Mouse (Mus musculus): ENCODE measurements at regions not wholly inside any gene's neighbourhood (a gene's known extent, or its start where the extent isn't known, plus 50 kb on each side); places are given as distances from the start of the nearest gene placed in this dataset.

DNA sequence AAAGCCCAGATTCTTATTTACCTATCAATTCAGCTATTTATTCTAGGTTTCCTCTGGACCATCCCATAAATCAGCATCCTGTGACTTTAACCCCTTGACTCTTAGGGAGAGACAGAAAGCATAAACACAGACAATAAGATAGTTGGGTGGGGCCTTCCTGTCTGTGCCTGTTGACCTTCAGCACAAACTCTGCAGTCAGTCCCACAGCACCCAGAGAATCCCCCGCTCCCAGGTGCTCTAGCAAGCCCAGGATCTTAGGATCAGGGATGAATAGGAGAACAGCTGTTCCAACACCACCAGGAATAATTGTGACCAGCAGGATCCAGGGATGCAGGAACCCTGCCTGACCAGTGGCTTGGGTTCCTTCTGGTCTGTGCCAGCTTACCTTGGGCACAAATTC lies 107.8 kb downstream of the Basp1 start:
- Histone ChIP-seq H3K27ac (ENCODE audit: insufficient read depth, low read length) (no peak overlapping the region), H3K4me1 (ENCODE audit: control insufficient read depth, insufficient read depth, low read length) (no peaks in the 10 kb centered on the region), H3K4me3 (ENCODE audit: insufficient read depth, low read length) (no peak overlapping the region)
- TF ChIP-seq CTCF (IDR thresholded peaks at IDR 0.05; ENCODE audit: extremely low read depth, insufficient read depth, low read length) (no peak), POLR2A (IDR thresholded peaks at IDR 0.05; ENCODE audit: extremely low read depth, insufficient read depth, low read length) (no peak)

DNA sequence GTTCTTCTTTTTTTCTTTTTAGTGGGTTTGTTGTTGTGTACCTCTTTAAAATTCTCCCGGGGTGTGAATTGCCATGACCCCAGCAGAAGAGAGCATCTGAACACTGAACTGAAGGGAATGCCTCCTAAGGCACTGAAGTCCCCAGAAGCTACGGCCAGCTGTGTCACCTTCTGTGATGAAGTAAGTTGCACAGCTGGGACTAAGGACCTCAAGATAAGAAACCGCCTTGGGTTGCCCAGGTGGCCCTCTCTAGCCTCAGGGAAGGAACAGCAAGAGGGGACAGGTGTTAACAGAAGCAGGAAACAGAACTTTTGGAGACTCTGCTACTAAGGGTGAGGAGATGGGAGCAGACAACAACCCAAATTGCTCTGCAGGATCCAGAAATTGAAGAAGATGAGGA lies 110.2 kb downstream of the Basp1 start:
- Histone ChIP-seq H3K27ac (ENCODE audit: insufficient read depth, low read length) (no peak overlapping the region), H3K4me3 (ENCODE audit: insufficient read depth, low read length) (no peak overlapping the region), H3K4me1 (ENCODE audit: control insufficient read depth, insufficient read depth, low read length) (no peaks in the 10 kb centered on the region)
- TF ChIP-seq CTCF (IDR thresholded peaks at IDR 0.05; ENCODE audit: extremely low read depth, insufficient read depth, low read length) (no peak), POLR2A (IDR thresholded peaks at IDR 0.05; ENCODE audit: extremely low read depth, insufficient read depth, low read length) (no peak)

DNA sequence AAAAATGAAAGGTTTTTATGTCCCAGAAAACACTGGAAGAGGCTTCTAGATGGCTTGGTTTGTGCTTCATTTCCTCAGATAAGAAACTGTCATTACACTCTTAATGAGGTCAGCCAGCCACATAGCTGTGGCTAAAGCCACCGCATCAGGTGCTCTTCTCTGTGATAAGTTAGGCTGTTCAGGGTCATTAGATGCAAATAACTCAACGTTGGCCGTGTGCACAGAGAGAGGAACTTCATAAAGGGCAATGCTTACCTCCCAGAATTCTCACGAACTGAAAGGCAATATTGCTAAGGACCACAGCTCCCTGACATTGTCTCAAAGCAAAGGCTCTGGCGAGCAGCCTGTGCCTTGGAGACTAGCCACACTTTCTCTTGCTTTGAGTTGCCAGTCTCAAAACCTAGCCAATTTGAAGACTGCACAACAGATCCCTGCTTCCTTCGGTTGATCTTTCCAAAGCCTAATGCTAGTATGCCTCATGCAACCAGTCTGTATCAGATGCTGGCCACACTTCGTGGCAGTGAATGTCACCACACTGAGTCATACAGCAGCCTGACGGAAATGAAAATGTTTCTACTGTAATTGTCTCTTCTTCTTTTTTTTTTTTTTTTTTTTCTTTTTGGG lies 110.8 kb downstream of the Basp1 start:
- H3K4me1 ChIP-seq (ENCODE audit: control insufficient read depth, insufficient read depth, low read length), result no peaks in the 10 kb centered on the region; the same call in 1 of the 2 replicates
- no peak overlapping the region for H3K4me3 ChIP-seq (ENCODE audit: insufficient read depth, low read length)
- TF ChIP-seq POLR2A (IDR thresholded peaks at IDR 0.05; ENCODE audit: extremely low read depth, insufficient read depth, low read length) (no peak), CTCF (IDR thresholded peaks at IDR 0.05; ENCODE audit: extremely low read depth, insufficient read depth, low read length) (no peak)
- no peak overlapping the region for H3K27ac ChIP-seq (ENCODE audit: insufficient read depth, low read length)

DNA sequence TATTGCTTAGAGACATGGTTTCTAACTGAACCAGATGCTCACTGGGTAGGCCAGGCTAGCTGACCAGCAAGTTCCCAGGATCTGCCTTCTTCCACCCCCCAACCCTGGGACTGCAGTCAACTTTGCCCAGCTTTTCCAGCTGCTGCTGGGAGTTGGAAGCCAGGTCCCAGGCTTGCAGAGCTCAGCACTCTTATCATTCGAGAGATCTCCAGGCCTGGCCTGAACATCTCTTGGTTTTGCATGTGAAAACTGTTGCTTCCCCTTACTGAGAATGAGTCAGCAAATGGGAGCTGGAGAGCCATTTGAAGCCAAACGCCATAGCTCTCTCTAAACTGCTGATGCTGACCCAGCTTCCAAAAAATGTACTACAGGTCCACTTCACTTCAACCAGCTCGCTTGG lies 111.8 kb downstream of the Basp1 start:
- no peaks in the 10 kb centered on the region; the same call in 1 of the 2 replicates for H3K4me1 ChIP-seq (ENCODE audit: control insufficient read depth, insufficient read depth, low read length)
- no peak overlapping the region for H3K27ac ChIP-seq (ENCODE audit: insufficient read depth, low read length)
- H3K4me3 ChIP-seq (ENCODE audit: insufficient read depth, low read length), result no peak overlapping the region
- TF ChIP-seq CTCF (IDR thresholded peaks at IDR 0.05; ENCODE audit: extremely low read depth, insufficient read depth, low read length), result no peak
- TF ChIP-seq POLR2A (IDR thresholded peaks at IDR 0.05; ENCODE audit: extremely low read depth, insufficient read depth, low read length), result no peak

DNA sequence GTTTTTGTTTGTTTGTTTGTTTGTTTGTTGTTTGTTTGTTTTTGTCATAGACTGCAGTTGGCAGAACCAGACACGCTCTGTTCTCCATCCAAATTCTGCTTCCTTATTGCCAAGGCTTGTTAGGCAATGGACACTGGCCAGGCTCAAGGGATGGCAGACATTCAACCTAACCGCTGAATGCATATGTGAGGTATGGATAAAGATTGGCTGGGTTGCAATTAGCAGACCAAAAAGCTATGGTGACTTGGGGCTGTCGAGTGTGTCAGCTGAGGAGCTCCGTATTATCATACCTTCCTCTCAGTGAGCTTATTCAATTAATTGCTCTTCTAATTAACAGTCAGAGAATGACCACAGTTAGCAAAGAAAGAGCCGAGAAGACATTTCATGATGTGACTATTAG lies 116.3 kb downstream of the Basp1 start:
- Histone ChIP-seq H3K4me3 (ENCODE audit: insufficient read depth, low read length) (no peak overlapping the region), H3K27ac (ENCODE audit: insufficient read depth, low read length) (no peak overlapping the region), H3K4me1 (ENCODE audit: control insufficient read depth, insufficient read depth, low read length) (no peaks in the 10 kb centered on the region; the same call in 1 of the 2 replicates)
- no peak for TF ChIP-seq CTCF (IDR thresholded peaks at IDR 0.05; ENCODE audit: extremely low read depth, insufficient read depth, low read length)
- no peak for TF ChIP-seq POLR2A (IDR thresholded peaks at IDR 0.05; ENCODE audit: extremely low read depth, insufficient read depth, low read length)

DNA sequence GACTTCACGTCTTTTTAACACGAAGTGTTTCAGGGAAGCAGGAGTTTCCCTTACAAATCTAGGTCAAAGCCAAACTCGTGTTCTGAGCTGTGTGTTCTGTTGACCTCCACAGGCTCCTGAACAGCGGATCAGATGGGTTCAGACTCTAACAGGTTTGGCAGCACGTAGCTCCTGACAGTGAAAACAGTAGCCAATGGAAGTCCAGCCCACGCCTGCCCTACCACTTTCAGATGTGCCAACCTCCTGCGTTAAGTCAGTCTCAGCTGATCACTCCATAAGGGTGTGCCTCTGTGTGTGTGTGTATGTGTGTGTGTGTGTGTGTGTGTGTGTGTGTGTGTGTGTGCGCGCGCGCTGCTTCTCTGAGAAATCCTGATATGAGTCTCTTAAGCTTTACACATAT lies 116.8 kb downstream of the Basp1 start:
- H3K4me1 ChIP-seq (ENCODE audit: control insufficient read depth, insufficient read depth, low read length), result no peaks in the 10 kb centered on the region; the same call in 1 of the 2 replicates
- H3K27ac ChIP-seq (ENCODE audit: insufficient read depth, low read length), result no peak overlapping the region
- H3K4me3 ChIP-seq (ENCODE audit: insufficient read depth, low read length), result no peak overlapping the region
- TF ChIP-seq CTCF (IDR thresholded peaks at IDR 0.05; ENCODE audit: extremely low read depth, insufficient read depth, low read length) (no peak), POLR2A (IDR thresholded peaks at IDR 0.05; ENCODE audit: extremely low read depth, insufficient read depth, low read length) (no peak)

DNA sequence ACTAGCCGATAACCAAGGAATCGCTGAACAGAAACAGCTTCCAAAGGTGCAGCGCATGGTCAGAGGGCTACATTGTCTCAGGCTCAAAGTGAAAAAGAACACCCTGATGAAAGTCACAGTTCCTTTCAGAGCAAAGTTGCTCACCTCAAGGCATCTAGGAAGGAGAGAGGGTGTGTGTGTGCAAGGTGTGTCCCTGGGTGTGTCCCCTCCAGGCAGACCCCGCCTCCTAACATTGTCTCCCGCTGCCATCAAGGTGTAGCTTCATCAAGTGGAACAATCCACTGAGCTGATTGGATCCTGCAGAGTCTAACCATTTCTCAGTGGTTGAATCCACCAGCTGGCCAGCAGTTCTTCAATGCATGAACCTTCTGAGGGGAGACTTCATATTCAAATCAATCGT lies 117.8 kb downstream of the Basp1 start:
- H3K4me1 ChIP-seq (ENCODE audit: control insufficient read depth, insufficient read depth, low read length), result peaks cover 1% of the 10 kb centered on the region; the same call in 1 of the 2 replicates
- H3K27ac ChIP-seq (ENCODE audit: insufficient read depth, low read length), result no peak overlapping the region
- H3K4me3 ChIP-seq (ENCODE audit: insufficient read depth, low read length), result no peak overlapping the region
- TF ChIP-seq CTCF (IDR thresholded peaks at IDR 0.05; ENCODE audit: extremely low read depth, insufficient read depth, low read length) (no peak), POLR2A (IDR thresholded peaks at IDR 0.05; ENCODE audit: extremely low read depth, insufficient read depth, low read length) (no peak)

DNA sequence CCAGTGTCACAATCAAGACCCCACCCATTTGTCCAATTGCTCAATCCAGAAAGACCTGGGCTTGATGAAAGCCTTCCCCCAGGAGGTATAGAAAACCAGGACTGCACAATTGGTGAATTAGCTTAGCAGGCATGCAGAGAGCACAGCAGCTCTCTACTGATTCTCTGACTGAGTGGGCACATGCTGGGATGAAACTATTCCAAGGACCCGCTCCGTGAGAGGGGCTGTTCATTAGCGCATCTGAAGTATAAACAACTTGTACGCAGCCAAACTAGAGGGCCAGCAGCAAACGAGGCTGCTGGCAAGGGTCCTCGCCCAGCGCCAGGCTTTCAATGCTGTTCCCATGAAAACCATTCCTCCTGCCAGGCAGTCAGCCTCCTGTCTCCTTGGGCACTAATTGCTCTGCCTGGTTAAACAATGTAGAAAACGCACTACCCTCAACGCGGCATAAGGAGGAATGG lies 122.3 kb downstream of the Basp1 start:
- TF ChIP-seq CTCF (IDR thresholded peaks at IDR 0.05; ENCODE audit: extremely low read depth, insufficient read depth, low read length) (no peak), POLR2A (IDR thresholded peaks at IDR 0.05; ENCODE audit: extremely low read depth, insufficient read depth, low read length) (no peak)
- Histone ChIP-seq H3K4me3 (ENCODE audit: insufficient read depth, low read length) (no peak overlapping the region), H3K4me1 (ENCODE audit: control insufficient read depth, insufficient read depth, low read length) (0 out of 2 replicates have a peak, but pooled peaks cover 1% of the 10 kb centered on the region), H3K27ac (ENCODE audit: insufficient read depth, low read length) (no peak overlapping the region)

DNA sequence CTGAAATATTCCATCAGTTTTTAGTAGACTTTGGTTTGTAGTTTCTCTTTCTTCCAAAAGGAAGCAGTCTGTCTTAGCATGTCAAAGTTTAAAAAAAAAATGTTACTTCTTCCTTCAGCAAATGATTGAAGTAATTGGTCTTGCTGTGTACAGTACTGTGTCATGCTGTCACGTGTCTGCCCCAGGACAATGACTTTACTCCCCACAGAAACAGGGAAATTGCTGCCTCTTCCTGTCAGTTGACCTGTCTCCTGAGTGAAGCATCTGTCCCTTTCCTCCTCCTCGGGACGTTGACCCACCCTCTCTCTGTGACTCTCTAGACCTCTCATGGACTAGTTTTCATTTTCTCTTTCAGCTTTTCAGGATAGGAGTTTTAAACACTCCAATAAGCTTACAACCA lies 125.7 kb downstream of the Basp1 start:
- TF ChIP-seq CTCF (IDR thresholded peaks at IDR 0.05; ENCODE audit: extremely low read depth, insufficient read depth, low read length), result no peak
- no peak for TF ChIP-seq POLR2A (IDR thresholded peaks at IDR 0.05; ENCODE audit: extremely low read depth, insufficient read depth, low read length)
- no peak overlapping the region for H3K4me3 ChIP-seq (ENCODE audit: insufficient read depth, low read length)
- 0 out of 2 replicates have a peak, but pooled peaks cover 1% of the 10 kb centered on the region for H3K4me1 ChIP-seq (ENCODE audit: control insufficient read depth, insufficient read depth, low read length)
- no peak overlapping the region for H3K27ac ChIP-seq (ENCODE audit: insufficient read depth, low read length)
